15 mouse cellular contexts compared by ENCODE assay signal in the genomic region with DNA sequence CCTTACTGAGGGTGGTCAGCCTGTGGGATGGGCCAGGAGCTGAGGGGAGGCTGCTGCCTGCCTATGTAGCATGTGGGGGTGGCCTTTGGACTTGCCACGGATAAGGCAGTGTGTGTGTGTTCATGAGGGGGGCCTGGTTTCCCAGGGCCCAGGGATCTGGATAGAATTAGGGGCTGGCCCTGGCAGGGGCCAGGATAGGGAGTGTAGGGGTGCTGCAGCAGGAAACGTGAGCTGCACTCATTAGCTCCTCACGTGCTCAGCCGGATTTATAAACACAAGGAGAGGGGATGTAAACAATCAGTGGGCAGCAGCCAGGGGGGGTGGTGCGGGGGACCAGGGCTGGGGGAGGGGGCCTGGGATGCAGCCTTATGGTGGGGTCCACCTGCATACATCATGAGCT. TPM values are rescaled to one million over a fixed set of nuclear protein-coding genes. Genes with fewer than 3 reads are reported as not detected.
A peak's percentile ranks its signal among the peaks of the same experiment; 100 is the strongest.
DNase-seq lines count a peak whose midpoint lies in the region; ATAC-seq and TF ChIP-seq lines count a peak whose summit lies in the region.
"Had no signal": no experiment of that assay in that cellular context is flagged by ENCODE, and none has a peak within 500 bp of the region (broad histone marks: within the 10 kb centered on the region; RNA-seq: fewer than 3 reads in every experiment).

No protein-coding gene starts in this region.

- H3K4me3 ChIP-seq in hindbrain, embryonic 12.5 days = no peak overlapping the region
- no peak overlapping the region for H3K4me3 ChIP-seq in hindbrain, embryonic 14.5 days (replicated peaks; ENCODE audit: low read length)
- H3K4me3 ChIP-seq in spleen, adult 2 months (ENCODE audit: extremely low read depth, insufficient read depth, insufficient read length) = peak overlapping the region; percentile 16; the same call in 1 of the 2 replicates
- H3K4me3 ChIP-seq in limb, embryonic 15.5 days = no peak overlapping the region
- H3K4me3 ChIP-seq: layer of hippocampus, adult 2 months had no signal

- H3K27me3 ChIP-seq in hindbrain, embryonic 12.5 days = peaks cover 82% of the 10 kb centered on the region
- H3K27me3 ChIP-seq in hindbrain, embryonic 14.5 days (ENCODE audit: control insufficient read depth, insufficient read depth, low read length) = peaks cover 54% of the 10 kb centered on the region
- H3K27me3 ChIP-seq in spleen, adult 2 months (ENCODE audit: control insufficient read depth, insufficient read depth, low read length) = no peaks in the 10 kb centered on the region
- no peaks in the 10 kb centered on the region for H3K27me3 ChIP-seq in limb, embryonic 15.5 days

- intact Hi-C loops in gastrocnemius, postnatal 36 days (cut with DNase I) = no loop called here

- H3K4me2 ChIP-seq in hindbrain, embryonic 12.5 days (replicated peaks) = 0 out of 2 replicates have a peak overlapping the region, but pooled peaks have one; percentile 0
- H3K4me2 ChIP-seq in hindbrain, embryonic 14.5 days (replicated peaks) = no peak overlapping the region
- H3K4me2 ChIP-seq in limb, embryonic 15.5 days = peak overlapping the region; percentile 80; the same call in 1 of the 2 replicates

- H3K9me3 ChIP-seq in hindbrain, embryonic 12.5 days (replicated peaks) = no peaks in the 10 kb centered on the region
- H3K9me3 ChIP-seq in hindbrain, embryonic 14.5 days (ENCODE audit: control insufficient read depth, low read length) = no peaks in the 10 kb centered on the region
- H3K9me3 ChIP-seq in limb, embryonic 15.5 days = no peaks in the 10 kb centered on the region
- H3K9me3 ChIP-seq: hindbrain, embryonic 15.5 days had no signal

- no peak for TF ChIP-seq CTCF in spleen, adult 2 months (IDR thresholded peaks at IDR 0.05; ENCODE audit: extremely low read depth, insufficient read depth, insufficient read length, insufficient replicate concordance)

- 4% methylated on average over 5 of the region's 5 CpGs for WGBS in hindbrain, embryonic 12.5 days
- WGBS in hindbrain, embryonic 14.5 days = 14% methylated on average over 5 of the region's 5 CpGs
- WGBS in spleen, adult 2 months = 40% methylated on average over 5 of the region's 5 CpGs
- WGBS in limb, embryonic 15.5 days = 15% methylated on average over 5 of the region's 5 CpGs

- H3K9ac ChIP-seq in hindbrain, embryonic 12.5 days = no peak overlapping the region
- H3K9ac ChIP-seq in hindbrain, embryonic 14.5 days = no peak overlapping the region
- no peak overlapping the region for H3K9ac ChIP-seq in limb, embryonic 15.5 days
- H3K9ac ChIP-seq: hindbrain, embryonic 15.5 days had no signal

- no peak overlapping the region for H3K27ac ChIP-seq in hindbrain, embryonic 12.5 days
- H3K27ac ChIP-seq in hindbrain, embryonic 14.5 days = no peak overlapping the region
- H3K27ac ChIP-seq in spleen, adult 2 months (ENCODE audit: insufficient read depth, low read length) = peak overlapping the region; percentile 73
- 0 out of 2 replicates have a peak overlapping the region, but pooled peaks have one; percentile 34 for H3K27ac ChIP-seq in limb, embryonic 15.5 days
- H3K27ac ChIP-seq: hindbrain, embryonic 15.5 days; layer of hippocampus, adult 2 months had no signal

- H3K36me3 ChIP-seq in hindbrain, embryonic 12.5 days = no peaks in the 10 kb centered on the region
- H3K36me3 ChIP-seq in hindbrain, embryonic 14.5 days (replicated peaks; ENCODE audit: control insufficient read depth, insufficient read depth) = no peaks in the 10 kb centered on the region
- H3K36me3 ChIP-seq in spleen, adult 2 months (ENCODE audit: control insufficient read depth, insufficient read depth, low read length) = peaks cover 2% of the 10 kb centered on the region; the same call in 1 of the 2 replicates
- H3K36me3 ChIP-seq in limb, embryonic 15.5 days = peaks cover 6% of the 10 kb centered on the region
- H3K36me3 ChIP-seq: hindbrain, embryonic 15.5 days had no signal

- no peak for TF ChIP-seq POLR2A in spleen, adult 2 months (IDR thresholded peaks at IDR 0.05; ENCODE audit: low read depth, low read length)

- no peak for ATAC-seq in hindbrain, embryonic 12.5 days (ENCODE audit: low FRiP score)
- no peak for ATAC-seq in hindbrain, embryonic 14.5 days (ENCODE audit: low FRiP score)
- ATAC-seq in limb, embryonic 15.5 days (ENCODE audit: insufficient number of reproducible peaks, low FRiP score, low TSS enrichment, low read depth) = no peak
- ATAC-seq in monocyte, adult 5-6 weeks (replicated peaks; ENCODE audit: insufficient number of reproducible peaks, low FRiP score, low TSS enrichment, poor library complexity, severe bottlenecking) = no peak

- peaks cover 55% of the 10 kb centered on the region for H3K4me1 ChIP-seq in hindbrain, embryonic 12.5 days
- H3K4me1 ChIP-seq in hindbrain, embryonic 14.5 days (replicated peaks; ENCODE audit: control insufficient read depth, insufficient read depth, low read length) = peaks cover 29% of the 10 kb centered on the region
- H3K4me1 ChIP-seq in spleen, adult 2 months (ENCODE audit: control insufficient read depth, insufficient read depth, insufficient read length) = peaks cover 73% of the 10 kb centered on the region
- peaks cover 84% of the 10 kb centered on the region for H3K4me1 ChIP-seq in limb, embryonic 15.5 days

- DNase-seq in hindbrain, embryonic 14.5 days (ENCODE audit: low spot score) = no peak
- no peak for DNase-seq in spleen, adult 2 months (ENCODE audit: low read depth in 1 of 2, low spot score in 2 of 2)
- no peak for DNase-seq in spleen, postnatal 4 days (ENCODE audit: low spot score in 2 of 2)
- DNase-seq in gastrocnemius, postnatal 36 days = no peak
- no peak for DNase-seq in spleen, adult 18-20 months
- DNase-seq: adrenal gland, postnatal 36 days; cerebellum, adult 8-10 months; heart, adult 11 months had no signal

RNA-seq across cellular contexts. Expression of a gene that starts 3.0 kb away (rescaled TPM):
- polyA plus RNA-seq in hindbrain, embryonic 12.5 days (2016; fragmentation: Nextera tagmentation; extraction: Ambion mirVana) = not detected in 2 replicates
- polyA plus RNA-seq in hindbrain, embryonic 14.5 days (2014; fragmentation: Nextera tagmentation; extraction: Ambion mirVana) = not detected in 2 replicates
- not detected in 2 replicates for polyA plus RNA-seq in spleen, adult 2 months (2012; rRNA removed)
- polyA plus RNA-seq in limb, embryonic 15.5 days (2015; fragmentation: Nextera tagmentation; extraction: Ambion mirVana) = not detected in 2 replicates
- not detected in 3 replicates for total RNA-seq in monocyte, adult 5-6 weeks (2017)
- total RNA-seq in gastrocnemius, postnatal 36 days (2021) = not detected
- total RNA-seq: adrenal gland, postnatal 36 days; layer of hippocampus, adult 2 months; left cerebral cortex, postnatal 10 days had no signal
- polyA plus RNA-seq: frontal cortex, adult 2 months; hindbrain, embryonic 15.5 days had no signal

RNA-seq across cellular contexts. Expression of a gene that starts 3.1 kb away (rescaled TPM):
- 2.1 and 2.8 TPM in 2 replicates for polyA plus RNA-seq in hindbrain, embryonic 12.5 days (2016; fragmentation: Nextera tagmentation; extraction: Ambion mirVana)
- polyA plus RNA-seq in hindbrain, embryonic 14.5 days (2014; fragmentation: Nextera tagmentation; extraction: Ambion mirVana) = 0.51 and 0.53 TPM in 2 replicates
- 128 and 163 TPM in 2 replicates for polyA plus RNA-seq in spleen, adult 2 months (2012; rRNA removed)
- polyA plus RNA-seq in limb, embryonic 15.5 days (2015; fragmentation: Nextera tagmentation; extraction: Ambion mirVana) = 8.1 and 8.4 TPM in 2 replicates
- 10.2 to 28.8 TPM (median 19.7 TPM) in 3 replicates for total RNA-seq in monocyte, adult 5-6 weeks (2017)
- total RNA-seq in gastrocnemius, postnatal 36 days (2021) = under 1 TPM; 0.52 to 0.61 TPM

RNA-seq across cellular contexts. Expression of a gene that starts 14.6 kb away (rescaled TPM):
- 16.2 and 17.2 TPM in 2 replicates for polyA plus RNA-seq in hindbrain, embryonic 12.5 days (2016; fragmentation: Nextera tagmentation; extraction: Ambion mirVana)
- polyA plus RNA-seq in hindbrain, embryonic 14.5 days (2014; fragmentation: Nextera tagmentation; extraction: Ambion mirVana) = 18.8 and 20.4 TPM in 2 replicates
- polyA plus RNA-seq in spleen, adult 2 months (2012; rRNA removed) = 233 and 309 TPM in 2 replicates
- 27.7 and 35.9 TPM in 2 replicates for polyA plus RNA-seq in limb, embryonic 15.5 days (2015; fragmentation: Nextera tagmentation; extraction: Ambion mirVana)
- total RNA-seq in monocyte, adult 5-6 weeks (2017) = 94.0 to 149 TPM (median 107 TPM) in 3 replicates
- total RNA-seq in gastrocnemius, postnatal 36 days (2021) = 10 to 100 TPM; 16.0 to 21.1 TPM

RNA-seq across cellular contexts. Expression of a gene that starts 15.7 kb away (rescaled TPM):
- polyA plus RNA-seq in hindbrain, embryonic 12.5 days (2016; fragmentation: Nextera tagmentation; extraction: Ambion mirVana) = 30.5 and 31.2 TPM in 2 replicates
- 19.4 and 22.5 TPM in 2 replicates for polyA plus RNA-seq in hindbrain, embryonic 14.5 days (2014; fragmentation: Nextera tagmentation; extraction: Ambion mirVana)
- 53.1 and 62.9 TPM in 2 replicates for polyA plus RNA-seq in spleen, adult 2 months (2012; rRNA removed)
- 31.6 and 33.5 TPM in 2 replicates for polyA plus RNA-seq in limb, embryonic 15.5 days (2015; fragmentation: Nextera tagmentation; extraction: Ambion mirVana)
- total RNA-seq in monocyte, adult 5-6 weeks (2017) = 19.1 to 26.3 TPM (median 20.7 TPM) in 3 replicates
- total RNA-seq in gastrocnemius, postnatal 36 days (2021) = 1 to 10 TPM; 2.3 to 2.9 TPM

RNA-seq across cellular contexts. Expression of a gene that starts 25.3 kb away (rescaled TPM):
- 662 and 684 TPM in 2 replicates for polyA plus RNA-seq in hindbrain, embryonic 12.5 days (2016; fragmentation: Nextera tagmentation; extraction: Ambion mirVana)
- 581 and 604 TPM in 2 replicates for polyA plus RNA-seq in hindbrain, embryonic 14.5 days (2014; fragmentation: Nextera tagmentation; extraction: Ambion mirVana)
- polyA plus RNA-seq in spleen, adult 2 months (2012; rRNA removed) = 464 and 481 TPM in 2 replicates
- 759 and 834 TPM in 2 replicates for polyA plus RNA-seq in limb, embryonic 15.5 days (2015; fragmentation: Nextera tagmentation; extraction: Ambion mirVana)
- 479 to 544 TPM (median 541 TPM) in 3 replicates for total RNA-seq in monocyte, adult 5-6 weeks (2017)
- total RNA-seq in gastrocnemius, postnatal 36 days (2021) = 100 to 1,000 TPM; 196 to 211 TPM

Comparison
In these comparisons a context has a peak if more than half of its experiments do, and no peak if none do; other contexts are left out.
1. H3K27ac ChIP-seq: peak in spleen, adult 2 months (single experiment) and limb, embryonic 15.5 days (single experiment); none in hindbrain, embryonic 12.5 days (single experiment) and hindbrain, embryonic 14.5 days (single experiment).
2. RNA of a gene that starts 3.1 kb away (polyA plus RNA-seq): 128 to 163 TPM in spleen, adult 2 months; 8.1 to 8.4 TPM in limb, embryonic 15.5 days, 2.1 to 2.8 TPM in hindbrain, embryonic 12.5 days and 0.51 to 0.53 TPM in hindbrain, embryonic 14.5 days; every median in the first group is over 10 times any median in the second.